Mouse (Mus musculus) kidney, postnatal 36 days (tissue): ENCODE data around the gene Hacd3.
"Not testable (repeated sequence)": the region's sequence is repeated elsewhere in the genome, so short reads cannot be mapped to it uniquely, and the experiment has no call there.

Source experiments
- DNase-seq, 2 experiments: peaks; one replicate each; pipeline ENCODE4 v3.0.0; 2021 to 2022; ENCODE audit warnings: mixed read lengths in 2 of 2

Gene Hacd3

DNA sequence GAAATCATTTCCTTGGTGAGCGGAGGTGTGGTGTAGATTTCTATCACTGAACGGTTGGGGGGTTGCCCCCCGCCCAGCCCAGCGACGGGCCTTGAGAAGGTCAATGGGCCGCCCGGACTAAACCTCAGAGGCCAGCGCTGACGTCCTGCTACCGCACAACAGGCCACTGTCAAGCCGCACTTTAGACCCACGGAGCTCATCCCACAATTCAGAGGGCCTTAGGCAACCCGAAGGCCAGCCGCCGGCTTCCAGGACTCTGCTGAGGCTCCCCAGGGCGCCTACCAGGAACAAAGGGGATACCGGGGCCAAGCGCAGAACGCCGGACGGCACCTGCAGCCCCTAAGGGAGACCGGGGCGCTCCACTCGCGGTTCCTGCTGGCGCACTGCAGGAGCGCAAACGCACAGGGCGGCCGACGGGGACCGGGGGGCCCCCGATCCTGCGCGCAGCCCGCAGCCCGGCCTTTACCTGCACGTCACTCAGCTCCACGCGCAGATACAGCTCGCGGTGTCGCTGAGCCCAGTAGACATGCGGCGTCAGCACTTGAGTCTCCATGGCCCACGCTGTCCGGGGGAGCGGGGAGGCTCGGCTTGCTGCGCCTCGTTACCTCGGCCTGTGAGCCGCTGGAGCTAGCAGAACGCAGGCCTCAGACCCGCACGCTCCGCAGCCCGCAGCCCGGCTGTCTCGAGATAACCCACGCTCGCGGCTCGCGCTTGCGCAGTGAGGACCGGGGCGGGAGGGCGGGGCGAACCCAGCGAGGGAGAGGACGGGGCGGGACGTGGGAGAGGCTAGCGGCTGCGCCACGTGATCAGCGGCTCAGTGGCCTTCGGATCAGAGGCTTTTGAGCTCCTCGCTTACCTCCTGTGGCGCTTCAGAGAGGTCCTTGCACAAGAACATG is at the start of gene Hacd3:
Gene Hacd3, minus strand, starts transcription at position 703 of the 896 bp plus-strand sequence.
- peak; percentile 93 to 95 for DNase-seq

DNA sequence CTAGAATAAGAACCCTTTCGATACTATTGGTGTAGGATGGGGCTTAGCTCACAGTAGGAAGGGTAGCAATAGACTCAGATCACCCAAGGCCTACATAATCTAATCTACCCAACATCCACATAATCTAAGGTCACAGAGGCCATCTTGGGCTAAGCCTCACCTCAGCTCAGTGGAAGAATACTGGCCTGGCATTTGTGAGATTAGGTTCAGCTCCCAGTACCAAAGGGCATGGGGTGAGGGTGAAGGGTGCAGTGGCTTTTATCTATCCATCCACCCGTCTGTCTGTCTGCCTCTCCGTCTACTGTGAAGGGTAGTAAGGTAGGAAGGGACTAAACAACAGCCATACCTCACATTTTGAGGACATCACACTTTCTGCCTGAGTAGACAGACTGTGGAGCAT is 49.1 kb upstream of the Hacd3 start:
- DNase-seq, result no peak

DNA sequence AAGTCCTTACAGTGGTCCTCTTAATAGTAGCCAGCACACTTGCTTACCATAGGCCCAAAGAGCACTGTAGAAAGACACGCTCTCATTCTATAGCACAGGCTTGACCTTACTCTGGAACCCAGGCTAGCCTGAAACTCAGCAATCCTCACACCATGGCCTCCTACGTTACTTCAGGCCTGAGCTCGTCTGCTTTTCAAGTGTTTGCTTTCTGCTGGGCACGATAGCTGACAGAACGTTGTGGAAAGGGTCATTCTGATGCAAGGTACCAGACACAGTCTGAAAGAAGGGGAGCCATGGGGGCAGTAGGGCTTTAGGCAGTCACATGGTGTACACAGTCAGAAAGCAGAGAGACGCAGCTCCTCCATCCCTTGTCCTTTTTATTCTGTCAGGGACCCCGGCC is 42.8 kb upstream of the Hacd3 start:
- no peak for DNase-seq

DNA sequence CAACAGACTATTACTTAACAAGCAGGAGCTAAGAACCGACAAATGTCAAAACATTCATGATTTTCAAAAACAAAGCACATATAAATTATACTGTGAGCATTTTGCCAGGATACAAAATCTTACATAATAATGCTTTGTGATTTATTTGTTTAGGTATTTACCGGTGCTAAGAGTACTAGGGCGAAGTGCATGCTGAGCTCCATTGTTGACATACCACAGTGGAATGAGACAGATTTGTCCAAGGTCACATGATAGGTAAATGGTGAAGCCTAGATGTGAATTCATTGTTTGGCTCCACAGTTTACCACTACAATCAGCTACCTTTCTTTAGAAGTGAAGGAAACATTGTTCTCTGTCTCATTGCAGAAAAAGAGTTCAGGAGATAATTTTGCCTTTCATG is 29.5 kb upstream of the Hacd3 start:
- no peak for DNase-seq

DNA sequence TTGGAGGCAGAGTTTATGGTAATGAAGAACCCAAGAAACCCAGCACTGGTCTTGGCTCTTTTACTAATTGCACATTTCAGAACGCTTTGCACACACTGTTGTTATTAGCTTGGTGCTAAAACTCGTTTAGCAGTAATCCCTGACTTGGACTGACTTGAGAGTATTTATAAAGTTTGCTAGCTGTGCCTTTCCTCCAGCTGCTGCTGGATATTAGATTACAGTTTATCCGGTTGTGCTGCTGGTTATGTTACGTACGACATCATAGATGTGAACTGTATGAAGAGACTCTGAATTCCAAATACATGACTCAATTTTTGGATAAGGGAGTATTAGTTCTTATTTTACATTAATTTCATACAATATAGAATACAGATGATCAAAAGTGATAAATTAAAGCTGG is 27.9 kb upstream of the Hacd3 start:
- DNase-seq, result no peak

DNA sequence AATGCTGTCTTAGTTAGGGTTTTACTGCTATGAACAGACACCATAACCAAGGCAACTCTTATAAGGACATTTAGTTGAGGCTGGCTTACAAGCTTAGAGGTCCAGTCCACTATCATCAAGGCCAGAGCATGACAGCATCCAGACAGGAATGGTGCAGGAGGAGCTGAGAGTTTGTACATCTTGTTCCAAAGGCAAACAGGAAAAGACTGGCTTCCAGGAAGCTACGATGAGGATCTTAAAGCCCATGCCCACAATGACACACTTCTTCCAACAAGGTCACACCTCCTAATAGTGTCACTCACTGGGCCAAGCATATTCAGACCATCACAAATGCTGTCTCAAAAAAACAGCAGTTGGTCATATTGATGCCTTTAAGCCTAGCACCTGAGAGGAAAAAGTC is 25.5 kb upstream of the Hacd3 start:
- no peak for DNase-seq

DNA sequence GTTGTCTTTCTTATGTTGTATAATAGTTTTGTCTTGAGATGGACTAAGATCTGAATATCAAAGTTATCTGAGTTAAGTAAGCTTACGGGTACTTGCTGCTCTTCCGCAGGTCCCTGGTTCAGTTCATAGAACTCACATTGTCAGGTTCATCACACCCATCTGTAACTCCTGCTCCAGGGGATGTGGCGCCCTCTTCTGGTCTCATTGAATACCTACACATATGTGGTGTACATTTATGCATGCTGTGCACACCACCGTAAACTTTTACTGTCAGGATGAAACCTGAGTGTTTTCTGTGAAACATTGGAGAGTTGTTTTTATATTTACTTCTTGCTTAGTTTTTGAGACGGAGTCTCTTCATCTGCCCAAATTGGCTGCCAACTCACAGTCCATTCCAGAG is 19.9 kb upstream of the Hacd3 start:
- DNase-seq, result peak in 1 of 2 experiments; percentile 30

DNA sequence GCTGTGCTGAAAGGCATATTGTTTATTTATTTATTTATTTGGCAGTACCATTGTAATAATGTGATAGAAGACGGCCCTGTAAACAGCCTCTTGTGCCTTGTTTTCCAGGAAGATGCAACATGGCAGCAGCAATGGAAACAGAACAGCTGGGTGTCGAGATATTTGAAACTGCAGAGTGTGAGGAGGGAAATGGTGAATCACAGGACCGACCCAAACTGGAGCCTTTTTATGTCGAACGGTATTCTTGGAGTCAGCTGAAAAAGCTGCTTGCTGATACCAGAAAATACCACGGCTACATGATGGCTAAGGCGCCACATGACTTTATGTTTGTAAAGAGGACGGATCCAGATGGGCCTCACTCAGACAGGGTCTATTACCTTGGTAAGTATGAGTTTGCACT is 15.4 kb upstream of the Hacd3 start:
- DNase-seq, result no peak

DNA sequence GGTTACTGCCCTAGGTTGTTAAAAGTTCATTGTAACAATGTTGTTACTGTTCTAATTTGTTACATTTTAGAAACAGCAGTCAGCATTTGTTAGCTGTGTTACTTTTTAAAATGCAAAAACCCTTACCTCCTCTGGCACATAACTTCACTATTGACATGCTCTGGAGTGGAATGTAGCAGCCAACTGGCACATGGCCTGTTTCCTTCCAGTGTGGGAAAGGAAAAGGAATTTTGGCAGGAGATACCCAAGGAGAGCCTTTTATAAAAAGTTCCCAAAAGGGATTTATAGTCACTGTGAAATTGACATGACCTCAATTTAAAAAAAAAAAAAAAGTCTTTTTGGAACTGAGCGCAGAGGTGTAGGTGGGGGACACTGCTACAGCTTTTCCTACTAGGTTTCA is 15.0 kb upstream of the Hacd3 start:
- DNase-seq, result peak; percentile 69 to 73

DNA sequence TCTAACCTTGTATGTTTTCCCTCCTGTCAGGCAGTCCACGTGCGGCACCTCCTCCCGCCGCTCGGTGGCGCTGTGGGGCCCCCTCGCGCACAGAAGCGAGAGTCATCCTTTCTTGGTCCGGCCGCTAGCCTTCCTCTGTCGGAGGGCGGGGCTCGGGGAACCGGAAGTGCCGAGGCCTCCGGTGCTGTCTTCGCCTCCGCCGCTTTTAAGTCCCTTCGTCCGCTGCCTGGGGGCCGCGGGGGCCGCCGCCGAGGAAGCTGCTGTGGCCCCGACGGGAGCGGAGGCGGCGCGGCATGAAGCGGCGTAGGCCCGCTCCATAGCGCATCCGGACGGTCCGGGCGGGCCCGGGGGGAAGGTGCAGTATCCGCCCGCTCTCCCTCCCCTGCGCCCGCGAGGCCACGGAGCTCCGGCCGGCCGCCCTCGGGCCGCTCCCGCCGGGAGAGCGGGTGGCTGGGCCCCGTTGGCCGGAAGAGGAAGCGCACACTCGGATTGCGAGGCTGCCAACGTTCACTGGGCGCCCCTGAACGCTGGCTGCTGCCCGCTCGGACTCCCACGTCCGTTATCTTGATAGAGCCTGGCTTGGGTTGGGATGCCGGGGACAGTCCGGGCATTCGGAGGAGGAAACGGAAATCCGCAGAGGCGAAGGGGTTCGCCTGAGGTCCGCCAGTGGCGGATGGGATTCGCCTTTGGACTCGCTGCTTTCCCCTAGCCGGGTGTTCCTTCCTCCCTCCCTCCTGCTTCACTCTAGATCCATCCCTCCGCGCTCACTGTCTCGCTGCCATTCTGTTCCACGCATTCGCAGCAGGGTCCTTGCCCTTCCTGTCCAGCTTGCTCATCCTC is 11.0 kb upstream of the Hacd3 start, which contains the start of gene Dpp8:
Gene Dpp8, plus strand, starts transcription at position 146 of the 840 bp plus-strand sequence.
- DNase-seq, result peak; percentile 96 to 97

DNA sequence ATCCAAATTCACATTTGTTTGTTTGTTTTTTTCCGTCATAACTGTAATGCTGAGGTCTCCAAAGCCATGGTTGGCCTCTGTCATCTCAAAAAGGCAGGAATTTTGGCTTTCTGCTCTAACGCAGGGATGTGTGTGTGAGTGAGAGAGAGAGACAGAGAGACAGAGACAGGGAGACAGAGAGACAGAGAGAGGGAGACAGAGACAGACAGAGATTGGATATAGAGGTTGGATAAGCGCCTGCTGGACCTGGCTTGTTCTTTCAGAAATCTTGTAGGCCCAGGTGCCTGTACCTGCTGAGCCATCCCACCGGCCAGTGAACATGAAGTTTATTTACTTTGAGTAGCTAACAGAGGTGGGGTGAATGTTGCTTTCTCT is 10.4 kb upstream of the Hacd3 start:
- DNase-seq, result no peak

DNA sequence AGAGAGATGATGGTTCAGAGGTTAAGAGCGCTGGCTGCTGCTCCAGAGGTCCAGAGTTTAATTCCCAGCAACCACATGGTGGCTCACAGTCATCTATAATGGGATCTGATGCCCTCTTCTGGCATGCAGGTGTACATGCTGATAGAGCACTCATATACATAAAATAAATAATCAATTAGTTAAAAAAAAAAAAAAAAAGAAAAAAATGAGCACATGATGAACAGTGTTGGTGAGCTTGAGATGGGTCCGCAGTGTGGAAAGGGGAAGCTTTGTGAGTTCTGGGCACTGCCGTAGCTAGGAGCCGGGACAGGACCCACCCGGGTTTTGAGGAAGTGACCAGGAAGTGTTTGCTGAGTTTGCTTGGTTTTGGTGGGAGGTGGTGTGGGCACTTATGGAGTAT is 9.9 kb upstream of the Hacd3 start:
- DNase-seq, result not testable (repeated sequence)

DNA sequence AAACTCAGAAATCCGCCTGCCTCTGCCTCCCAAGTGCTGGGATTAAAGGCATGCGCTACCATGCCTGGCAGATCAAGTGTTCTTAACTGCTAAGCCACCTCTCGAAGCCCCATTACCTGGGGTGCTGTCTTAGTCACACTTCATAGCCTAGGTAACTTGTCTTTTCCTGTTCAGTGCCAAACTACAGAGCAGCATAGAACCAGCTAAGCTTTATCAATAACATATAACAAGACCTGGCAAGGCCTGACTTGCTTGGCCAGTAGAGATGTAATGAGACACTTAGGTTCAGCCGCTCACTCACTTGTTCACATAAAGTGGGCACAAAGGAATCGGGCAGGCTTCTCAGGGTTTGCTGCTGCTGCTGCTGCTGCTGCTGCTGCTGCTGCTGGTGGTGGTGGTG is 6.8 kb upstream of the Hacd3 start:
- no peak for DNase-seq

DNA sequence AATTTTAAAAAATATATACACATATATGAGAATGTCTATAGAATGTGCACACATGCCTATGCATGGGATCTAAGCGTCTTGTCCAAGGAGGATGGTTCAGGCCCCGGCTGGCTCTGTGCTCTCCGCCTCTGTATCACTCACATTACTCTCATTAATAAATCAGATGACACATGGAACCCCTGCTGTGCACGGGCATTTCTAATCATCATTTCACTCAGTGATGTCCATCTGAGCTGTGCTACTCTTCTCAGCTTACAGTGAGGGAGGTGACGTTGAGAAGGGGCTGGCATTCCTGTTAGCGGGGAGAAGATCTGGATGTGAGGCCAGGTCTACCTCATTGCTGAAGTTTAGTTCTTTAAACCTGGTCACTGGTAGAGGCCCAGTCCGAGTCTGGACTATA is 5.7 kb upstream of the Hacd3 start:
- no peak for DNase-seq

DNA sequence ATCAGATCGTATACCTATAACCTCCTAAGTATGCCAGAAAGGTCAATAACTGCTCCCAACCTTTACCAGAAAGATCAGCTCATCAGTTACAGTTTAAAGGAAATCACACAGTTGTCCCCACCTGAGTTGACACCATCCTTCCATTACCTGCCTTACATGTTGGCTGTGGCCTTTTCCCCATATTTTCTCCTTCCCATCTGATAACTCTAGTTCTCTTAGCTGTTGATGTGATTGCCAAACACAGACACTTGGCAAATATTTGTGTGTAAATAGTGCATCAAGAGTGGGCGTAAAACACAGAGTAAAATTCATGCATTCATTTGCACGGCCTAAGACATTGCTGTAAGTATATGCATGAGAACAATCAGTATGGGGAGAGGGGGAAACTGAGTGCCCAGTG is 2.0 kb upstream of the Hacd3 start:
- DNase-seq, result no peak

DNA sequence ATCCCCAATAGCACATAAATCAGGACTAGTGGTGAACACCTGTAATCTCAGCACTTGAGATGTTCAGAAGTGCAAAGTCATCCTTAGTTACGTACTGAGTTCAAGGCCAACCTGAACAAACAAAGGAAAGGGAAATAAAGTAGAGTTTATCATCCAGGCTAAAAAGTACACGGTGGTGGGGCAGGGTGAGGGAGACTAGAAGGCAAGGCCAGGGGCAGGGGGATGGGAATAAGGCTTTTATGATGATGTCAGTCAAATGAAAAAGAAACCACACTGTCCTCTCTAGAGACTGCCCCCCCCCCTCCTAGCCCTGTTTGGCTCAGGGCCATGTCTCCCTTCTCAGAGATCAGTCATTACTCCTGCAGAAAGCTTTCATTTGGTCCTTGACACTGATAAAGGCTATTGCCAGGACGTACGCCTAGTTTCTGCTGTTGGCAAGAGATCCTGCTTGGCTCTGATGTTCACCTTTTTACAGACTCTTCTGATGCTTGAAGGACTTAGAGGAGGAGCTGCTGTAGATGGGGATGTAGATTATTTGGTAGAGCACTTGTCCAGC is 1.2 kb upstream of the Hacd3 start:
- DNase-seq, result no peak

DNA sequence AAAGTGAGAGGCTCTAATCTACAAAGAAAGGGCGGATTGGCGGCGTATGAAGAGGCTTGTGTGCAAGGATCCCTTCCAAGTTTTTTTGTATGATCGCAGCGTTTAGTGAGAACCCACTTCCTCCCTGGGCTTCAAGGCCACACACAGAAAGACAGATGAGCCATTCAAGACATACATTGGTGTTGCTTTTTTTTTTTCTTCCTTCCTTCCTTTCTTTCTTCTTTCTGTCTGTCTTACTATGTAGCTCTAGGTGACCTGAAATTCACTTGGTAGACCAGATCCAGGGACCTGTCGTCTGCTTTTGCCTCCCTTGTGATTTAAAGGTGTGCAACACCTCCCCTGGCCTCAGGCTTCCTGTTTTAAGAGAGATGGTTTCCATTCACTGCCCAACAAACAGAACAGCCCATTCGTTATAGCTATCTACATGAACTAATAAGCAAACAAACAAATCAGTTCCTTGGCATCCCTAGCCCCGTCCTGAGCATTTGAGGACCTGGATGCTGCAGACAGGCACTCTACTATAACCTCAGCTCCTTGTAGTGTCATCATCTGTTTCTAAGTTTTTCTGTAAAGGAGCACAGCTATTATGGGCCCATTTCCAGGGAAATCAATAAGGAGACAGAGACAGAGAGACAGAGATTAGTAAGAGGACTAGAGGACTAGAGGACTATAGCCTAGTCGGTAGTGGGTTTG is 540 bp upstream of the Hacd3 start:
- no peak for DNase-seq

DNA sequence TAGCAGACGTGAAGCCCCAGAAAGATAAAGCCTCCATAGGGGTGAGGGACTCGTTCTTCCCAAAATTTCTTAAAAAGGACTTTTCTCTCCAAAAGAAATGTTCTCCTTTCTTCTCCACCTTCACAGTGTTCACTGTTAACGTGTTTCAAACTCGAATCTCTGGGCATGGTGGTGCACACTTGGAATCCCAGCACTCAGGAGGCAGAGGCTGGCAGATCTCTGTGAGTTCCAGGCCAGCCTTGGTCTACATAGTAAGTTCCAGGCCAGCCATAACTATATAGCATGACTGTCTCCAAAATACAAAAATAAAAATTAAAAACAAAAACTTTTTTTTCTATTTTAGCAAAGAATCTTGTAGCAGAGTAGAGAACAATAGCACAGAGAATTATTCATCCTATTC is 1.4 kb downstream of the Hacd3 start:
- no peak for DNase-seq

DNA sequence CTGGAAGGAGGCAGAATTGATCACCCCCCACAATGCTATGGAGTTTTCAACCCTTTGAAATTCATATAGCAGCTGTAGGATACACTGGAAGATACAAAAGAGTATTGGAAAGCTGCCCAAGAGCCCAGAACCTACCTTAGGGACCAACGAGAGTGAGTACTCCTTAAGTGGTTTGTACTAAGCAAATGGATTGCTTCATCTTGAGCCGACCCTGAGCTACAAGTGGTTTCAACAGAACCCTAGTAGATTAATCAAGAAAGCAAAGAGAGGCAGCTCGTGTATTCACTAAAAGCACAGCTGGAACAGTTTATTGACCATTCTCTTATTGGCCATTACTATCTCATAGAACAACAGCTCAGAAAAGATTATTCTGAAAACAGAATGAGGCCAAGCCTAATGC is 2.3 kb downstream of the Hacd3 start:
- no peak for DNase-seq

DNA sequence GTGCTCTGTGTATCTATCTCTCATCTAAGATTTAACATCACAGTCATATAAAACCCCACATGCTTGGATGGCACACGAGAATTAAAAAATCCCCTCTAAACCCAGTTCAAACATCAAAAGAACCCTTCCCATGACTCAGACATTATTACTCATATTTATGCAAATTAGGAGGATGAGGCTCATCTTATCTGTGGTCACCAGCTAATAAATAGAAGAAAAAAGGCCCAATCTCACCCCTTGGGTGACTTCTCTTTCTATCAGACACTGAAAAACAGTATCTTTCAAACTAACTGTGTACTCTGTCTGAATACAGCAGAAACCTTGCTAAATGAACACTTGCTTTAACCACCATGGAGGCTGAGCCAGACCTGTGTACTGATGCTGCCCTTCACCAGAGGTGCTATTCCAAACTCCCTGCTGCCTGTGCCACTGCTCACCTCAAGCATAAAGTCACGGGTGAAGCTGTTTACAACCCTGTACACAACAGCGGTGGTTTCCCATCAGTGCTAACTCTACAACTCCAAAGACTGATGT is 2.8 kb downstream of the Hacd3 start:
- DNase-seq, result no peak

DNA sequence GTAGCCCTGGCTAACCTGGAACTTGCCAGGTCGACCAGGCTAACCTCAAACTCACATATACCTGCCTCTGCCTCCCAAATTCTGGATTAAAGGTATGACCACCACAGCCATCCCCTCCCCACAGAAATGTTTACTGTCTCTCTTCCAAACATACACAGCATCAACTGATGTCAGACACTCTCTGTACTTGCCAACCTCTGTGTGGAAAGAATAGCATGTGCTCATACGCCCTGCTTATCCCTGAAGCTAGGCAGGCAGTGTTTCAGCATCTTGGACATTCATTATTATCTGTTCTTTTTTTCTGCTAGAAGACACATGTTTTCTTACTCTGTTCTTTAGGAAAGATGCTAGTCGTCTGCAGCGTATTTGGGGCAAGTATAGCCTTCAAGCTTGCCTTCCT is 3.6 kb downstream of the Hacd3 start:
- DNase-seq, result no peak

DNA sequence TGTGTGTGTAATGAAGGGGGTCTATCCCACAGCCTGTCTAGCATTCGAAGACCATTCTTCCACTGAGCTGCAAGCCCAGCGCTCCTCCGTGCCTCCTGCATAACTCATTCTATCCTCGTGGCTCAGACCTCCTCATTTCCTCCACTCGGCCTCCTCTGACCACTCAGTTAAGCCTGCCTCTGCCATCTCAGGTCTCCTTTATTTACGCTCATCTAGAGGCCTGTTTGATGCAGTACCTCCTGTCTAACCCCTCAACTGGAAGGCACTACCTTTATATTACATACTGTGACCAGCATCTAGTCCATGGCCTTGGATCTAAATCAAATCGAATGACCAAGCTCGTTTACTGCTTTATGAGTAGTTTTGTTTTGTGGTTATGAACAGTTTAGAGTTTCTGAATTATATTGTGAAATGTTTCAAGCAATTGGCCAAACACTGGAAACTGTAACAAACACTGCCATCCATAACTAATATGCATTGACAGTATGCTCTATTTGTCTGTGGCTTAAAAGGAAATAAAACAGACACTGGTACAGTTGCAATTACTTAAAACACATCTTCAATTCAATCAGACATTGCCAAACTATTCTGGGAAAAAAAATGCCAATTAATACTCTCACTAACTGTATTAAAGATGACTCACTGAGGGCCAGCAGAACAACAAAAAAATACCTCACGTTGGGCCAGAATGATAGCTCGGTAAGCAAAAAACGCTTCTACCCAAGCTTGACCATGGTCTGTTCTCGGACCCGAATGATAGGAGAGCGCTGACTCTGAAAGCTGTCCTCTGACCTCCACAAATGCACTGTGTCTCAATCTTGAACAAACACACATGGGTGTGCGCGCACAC is 4.3 kb downstream of the Hacd3 start:
- DNase-seq, result no peak
